Mouse (Mus musculus) midbrain, embryonic 15.5 days (tissue): ENCODE results near the gene Med26. TPM values are rescaled to one million over a fixed set of nuclear protein-coding genes. Genes with fewer than 3 reads are reported as not detected.

Experiments
- ATAC-seq: fragments of 200-750 bp; cut with Nextera tagmentation; replicated peaks from 2 replicates; pipeline ENCODE4 v1.8.0; 2017; ENCODE audit warnings: moderate TSS enrichment
- H3K27ac ChIP-seq: fragments of 300-500 bp; sonication (generic); 2 replicates; pipeline ENCODE4 v1.5.1; 2015; ENCODE audit warnings: mild to moderate bottlenecking, inconsistent platforms
- H3K27me3 ChIP-seq: fragments of 300-500 bp; sonication (generic); replicated peaks from 2 replicates; pipeline ENCODE4 v1.6.1; 2015; ENCODE audit warnings: inconsistent platforms
- H3K36me3 ChIP-seq: fragments of 300-500 bp; sonication (generic); replicated peaks from 2 replicates; pipeline ENCODE4 v1.6.1; 2015; ENCODE audit warnings: inconsistent platforms
- H3K4me1 ChIP-seq: fragments of 300-500 bp; sonication (generic); 2 replicates; pipeline ENCODE4 v1.6.1; 2015; ENCODE audit warnings: inconsistent platforms
- H3K4me2 ChIP-seq: fragments of 300-500 bp; sonication (generic); 2 replicates; pipeline ENCODE4 v1.6.1; 2015; ENCODE audit warnings: inconsistent platforms, mild to moderate bottlenecking, moderate library complexity
- H3K4me3 ChIP-seq: fragments of 300-500 bp; sonication (generic); 2 replicates; pipeline ENCODE4 v1.5.1; 2015; ENCODE audit warnings: mild to moderate bottlenecking, inconsistent platforms
- H3K9ac ChIP-seq: fragments of 300-500 bp; sonication (generic); 2 replicates; pipeline ENCODE4 v1.6.1; 2015; ENCODE audit warnings: mild to moderate bottlenecking, inconsistent platforms
- H3K9me3 ChIP-seq: fragments of 300-500 bp; sonication (generic); 2 replicates; pipeline ENCODE4 v1.6.1; 2016; ENCODE audit warnings: inconsistent platforms
- WGBS: fragments of 180-500 bp; shearing (Covaris S2); methylation state at CpG from one replicate; pipeline ENCODE4 v1.1.7; 2015; ENCODE audit warnings: mixed read lengths; 5-methylcytosine and 5-hydroxymethylcytosine counted together
- polyA plus RNA-seq: library from polyadenylated mRNA; unstranded; fragments of >200 nt; fragmentation: Nextera tagmentation; extraction: Ambion mirVana; gene quantifications from 2 replicates; pipeline ENCODE4 v1.2.1, GENCODE M21; 2015

Gene Med26
- polyA plus RNA-seq, 1 experiment from 2014 or later, result 19.1 TPM

DNA sequence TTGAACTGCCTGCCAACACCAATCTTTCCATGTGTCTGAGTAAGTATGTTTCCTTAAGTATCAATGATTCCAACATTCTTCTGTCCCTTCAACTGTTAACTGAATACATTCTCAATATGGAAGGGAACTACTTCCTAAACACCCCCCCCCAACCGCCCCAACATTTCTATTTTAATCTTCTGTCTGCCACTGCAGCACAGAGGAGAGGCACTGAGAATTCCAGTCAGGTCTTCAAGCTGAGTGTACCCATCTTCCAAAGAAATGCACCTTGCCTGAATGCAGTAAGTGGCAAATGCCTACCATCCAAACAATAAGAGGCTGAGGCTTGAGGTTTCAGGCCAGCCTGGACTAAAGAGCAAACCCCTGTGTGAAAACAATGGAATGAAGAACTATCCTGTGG lies 16.0 kb downstream of the Med26 start:
- no peak overlapping the region for H3K9ac ChIP-seq

DNA sequence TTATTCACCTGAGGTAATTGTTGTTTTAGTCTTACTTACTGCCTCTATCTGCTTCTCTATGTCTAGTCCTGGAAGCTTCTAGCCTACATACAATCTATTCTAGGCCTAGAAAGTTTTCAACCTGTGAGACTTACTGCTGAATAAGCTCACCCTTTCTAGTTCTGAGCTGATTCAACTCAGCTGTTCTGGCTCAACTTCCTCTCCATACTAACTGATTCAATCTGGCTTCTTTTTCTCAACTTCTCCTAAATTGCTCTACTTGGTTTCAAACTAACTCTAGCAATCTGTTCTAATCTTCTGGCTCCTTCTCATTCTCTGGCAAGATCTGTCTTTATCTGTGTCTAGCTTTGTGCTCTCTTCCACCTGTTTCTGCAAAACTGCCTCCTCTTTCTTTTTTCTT lies 26.2 kb downstream of the Med26 start:
- no peaks in the 10 kb centered on the region for H3K27me3 ChIP-seq
- no peak for ATAC-seq
- no peaks in the 10 kb centered on the region for H3K36me3 ChIP-seq
- no peak overlapping the region for H3K9ac ChIP-seq
- no peaks in the 10 kb centered on the region for H3K4me1 ChIP-seq
- no peak overlapping the region for H3K4me2 ChIP-seq
- H3K4me3 ChIP-seq, result no peak overlapping the region
- H3K9me3 ChIP-seq, result no peaks in the 10 kb centered on the region
- H3K27ac ChIP-seq, result no peak overlapping the region

More for the DNA sequence above, 16.0 kb downstream of the Med26 start:
- no peak overlapping the region for H3K4me3 ChIP-seq
- no peaks in the 10 kb centered on the region for H3K9me3 ChIP-seq
- no peak overlapping the region for H3K27ac ChIP-seq
- H3K27me3 ChIP-seq, result no peaks in the 10 kb centered on the region
- no peaks in the 10 kb centered on the region for H3K4me1 ChIP-seq
- WGBS, result 96% methylated on average over 1 of the region's 1 CpGs
- H3K4me2 ChIP-seq, result no peak overlapping the region
- H3K36me3 ChIP-seq, result no peaks in the 10 kb centered on the region
- ATAC-seq, result no peak

DNA sequence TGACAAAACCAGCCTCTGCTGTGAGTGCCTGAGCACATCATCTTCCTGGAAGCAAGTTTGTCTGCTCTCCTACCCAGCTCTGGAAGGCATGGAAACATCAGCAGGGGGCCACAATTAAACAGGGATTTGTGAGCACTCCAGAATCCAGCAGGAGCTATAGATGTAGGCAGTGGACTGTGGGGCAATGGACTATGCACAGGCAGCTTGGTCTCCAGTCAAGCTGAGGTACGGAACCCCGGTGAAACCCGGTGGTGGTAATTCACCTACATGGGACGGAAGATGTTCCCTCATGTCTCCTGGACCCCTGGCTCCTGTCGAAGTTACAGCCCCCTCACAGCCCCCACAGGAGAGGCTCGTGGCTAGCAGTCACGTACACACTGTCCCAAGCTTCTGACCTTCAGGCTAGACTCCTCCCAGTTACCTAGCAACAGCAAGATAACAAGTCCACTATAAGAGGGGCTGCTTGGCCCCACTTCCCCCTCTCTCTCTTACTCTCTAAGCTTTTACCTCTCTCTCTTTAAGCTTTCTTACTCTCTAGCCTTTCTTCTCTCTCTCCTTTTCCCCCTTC lies 30.6 kb downstream of the Med26 start:
- Histone ChIP-seq H3K36me3 (no peaks in the 10 kb centered on the region), H3K27me3 (no peaks in the 10 kb centered on the region), H3K4me3 (no peak overlapping the region), H3K9me3 (no peaks in the 10 kb centered on the region), H3K27ac (no peak overlapping the region), H3K9ac (no peak overlapping the region), H3K4me1 (no peaks in the 10 kb centered on the region), H3K4me2 (no peak overlapping the region)
- WGBS, result 78% methylated on average over 7 of the region's 7 CpGs
- no peak for ATAC-seq

DNA sequence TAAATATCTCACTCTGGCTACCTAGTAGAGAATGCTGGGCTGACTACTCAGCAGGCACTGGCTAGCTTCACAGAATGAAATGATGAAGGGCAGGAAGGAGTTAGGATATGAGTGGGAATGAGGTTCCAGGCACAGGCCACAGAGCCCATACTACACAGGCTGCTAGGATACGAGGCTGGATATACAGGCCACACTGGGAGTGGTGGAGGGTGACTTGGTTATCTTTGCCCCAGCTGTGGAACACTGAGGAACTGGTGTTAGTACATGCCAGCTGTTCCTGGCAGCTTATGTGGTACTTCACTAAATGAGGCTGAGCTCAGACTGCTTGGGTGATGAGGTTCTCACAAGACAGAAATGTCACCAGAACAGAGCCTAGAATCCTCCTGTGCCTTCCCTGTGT lies 34.9 kb downstream of the Med26 start:
- H3K36me3 ChIP-seq, result no peaks in the 10 kb centered on the region
- H3K27me3 ChIP-seq, result no peaks in the 10 kb centered on the region
- no peaks in the 10 kb centered on the region for H3K9me3 ChIP-seq
- no peak for ATAC-seq
- H3K9ac ChIP-seq, result no peak overlapping the region
- no peak overlapping the region for H3K4me3 ChIP-seq
- H3K4me2 ChIP-seq, result no peak overlapping the region
- H3K4me1 ChIP-seq, result no peaks in the 10 kb centered on the region
- no peak overlapping the region for H3K27ac ChIP-seq
- 96% methylated on average over 1 of the region's 1 CpGs for WGBS

DNA sequence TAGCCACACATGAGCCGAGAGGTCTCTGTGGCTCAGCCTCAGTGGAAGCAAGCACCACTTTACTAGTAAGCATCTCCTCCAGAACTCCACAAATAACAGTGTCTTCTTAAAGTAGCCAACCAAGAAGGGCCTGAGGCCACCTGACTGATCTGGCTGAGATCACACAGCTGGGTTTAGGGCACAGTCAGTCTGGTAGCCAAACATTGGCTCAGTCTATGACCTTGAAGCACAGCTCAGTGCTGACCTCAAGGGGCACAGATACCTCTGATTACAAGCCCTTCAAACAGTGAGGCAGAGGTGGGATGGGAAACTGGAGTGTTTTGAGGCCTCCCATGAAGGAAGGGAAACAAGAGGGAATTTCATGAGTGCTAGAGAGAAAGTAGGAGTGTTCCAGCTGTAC lies 35.4 kb downstream of the Med26 start:
- no peak for ATAC-seq
- no peaks in the 10 kb centered on the region for H3K36me3 ChIP-seq
- no peaks in the 10 kb centered on the region for H3K9me3 ChIP-seq
- WGBS, result 93% methylated on average over 1 of the region's 1 CpGs
- H3K27me3 ChIP-seq, result no peaks in the 10 kb centered on the region
- no peak overlapping the region for H3K9ac ChIP-seq
- H3K4me1 ChIP-seq, result no peaks in the 10 kb centered on the region
- no peak overlapping the region for H3K27ac ChIP-seq
- no peak overlapping the region for H3K4me3 ChIP-seq
- no peak overlapping the region for H3K4me2 ChIP-seq

DNA sequence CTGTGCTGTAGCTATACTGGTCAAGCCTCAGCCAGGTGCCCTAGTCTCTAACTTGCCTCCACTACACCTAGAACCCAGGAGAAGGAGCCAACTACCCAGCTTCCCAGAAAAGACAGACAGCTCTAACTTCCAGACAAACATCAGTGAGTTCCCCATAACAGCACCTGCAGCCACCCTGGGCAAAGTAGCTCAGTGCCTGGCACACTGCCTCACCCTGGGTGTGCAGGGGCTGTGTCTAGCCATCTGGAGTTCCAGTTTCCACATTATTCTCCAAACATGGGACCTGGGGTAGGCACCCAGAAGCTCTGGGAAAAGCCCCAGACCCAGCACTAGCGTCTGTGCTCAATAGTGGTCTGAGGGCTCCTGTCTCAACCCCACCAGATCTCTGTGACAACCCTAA lies 40.6 kb downstream of the Med26 start:
- H3K9ac ChIP-seq, result no peak overlapping the region
- H3K36me3 ChIP-seq, result no peaks in the 10 kb centered on the region
- no peaks in the 10 kb centered on the region for H3K27me3 ChIP-seq
- no peak for ATAC-seq
- no peaks in the 10 kb centered on the region for H3K9me3 ChIP-seq
- 80% methylated on average over 1 of the region's 1 CpGs for WGBS
- H3K4me3 ChIP-seq, result no peak overlapping the region
- no peak overlapping the region for H3K27ac ChIP-seq
- H3K4me1 ChIP-seq, result no peaks in the 10 kb centered on the region
- no peak overlapping the region for H3K4me2 ChIP-seq

DNA sequence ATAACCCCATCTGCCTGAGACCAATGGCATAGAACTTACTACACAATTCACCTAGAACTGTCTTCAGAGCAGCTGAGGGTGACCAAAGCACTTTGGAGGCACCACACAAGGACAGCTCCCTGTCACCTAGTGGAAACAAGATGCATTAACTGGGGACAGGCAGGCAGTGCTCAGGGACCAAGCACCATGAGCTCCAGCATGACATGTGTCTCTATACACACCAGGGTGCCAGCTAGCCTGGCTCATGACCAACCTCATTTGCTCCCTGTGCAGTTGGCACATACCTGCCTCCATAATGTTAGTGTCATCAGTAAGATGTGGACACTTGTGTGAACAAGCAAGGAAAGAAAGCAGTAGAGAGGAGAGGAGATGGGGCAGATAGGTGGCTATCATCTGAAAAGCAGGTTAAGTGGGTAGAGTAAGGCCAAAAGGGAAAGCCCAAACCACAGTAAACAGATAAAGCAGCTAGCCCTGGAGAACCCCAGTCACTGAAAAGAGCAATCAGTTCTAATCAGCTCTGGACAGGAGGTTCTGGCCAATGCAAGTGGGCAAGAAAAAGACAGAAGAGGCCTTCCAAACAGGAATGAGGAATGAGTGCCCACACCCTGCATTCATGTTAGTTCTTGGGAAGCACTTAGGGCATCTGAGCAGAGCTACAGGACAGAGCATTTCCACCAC lies 43.3 kb downstream of the Med26 start:
- Histone ChIP-seq H3K9ac (no peak overlapping the region), H3K36me3 (no peaks in the 10 kb centered on the region), H3K9me3 (no peaks in the 10 kb centered on the region), H3K4me1 (no peaks in the 10 kb centered on the region), H3K4me3 (no peak overlapping the region), H3K4me2 (no peak overlapping the region), H3K27ac (no peak overlapping the region), H3K27me3 (no peaks in the 10 kb centered on the region)
- no peak for ATAC-seq

DNA sequence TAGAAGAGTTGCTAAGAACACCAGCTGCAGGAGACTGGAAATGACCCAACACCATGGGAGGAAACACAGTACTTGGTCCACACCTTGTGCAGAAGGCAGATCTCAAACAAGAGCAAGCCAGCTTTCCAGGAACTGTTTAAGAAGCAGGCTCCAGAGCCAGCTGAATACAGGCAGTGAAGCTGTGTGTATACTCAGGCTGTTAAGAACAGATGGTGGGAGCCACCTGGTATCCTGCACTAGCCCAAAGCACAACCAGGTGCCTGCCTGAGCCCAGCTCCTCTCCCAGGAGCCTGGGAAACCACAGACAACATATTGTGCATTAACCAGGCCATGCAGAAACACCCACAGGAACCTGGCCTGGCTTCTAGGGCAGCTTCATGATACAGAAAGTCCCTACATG lies 43.9 kb downstream of the Med26 start:
- no peaks in the 10 kb centered on the region for H3K4me1 ChIP-seq
- H3K4me2 ChIP-seq, result no peak overlapping the region
- no peak overlapping the region for H3K4me3 ChIP-seq
- no peak overlapping the region for H3K9ac ChIP-seq
- no peaks in the 10 kb centered on the region for H3K27me3 ChIP-seq
- no peak for ATAC-seq
- no peaks in the 10 kb centered on the region for H3K36me3 ChIP-seq
- H3K9me3 ChIP-seq, result no peaks in the 10 kb centered on the region
- H3K27ac ChIP-seq, result no peak overlapping the region

DNA sequence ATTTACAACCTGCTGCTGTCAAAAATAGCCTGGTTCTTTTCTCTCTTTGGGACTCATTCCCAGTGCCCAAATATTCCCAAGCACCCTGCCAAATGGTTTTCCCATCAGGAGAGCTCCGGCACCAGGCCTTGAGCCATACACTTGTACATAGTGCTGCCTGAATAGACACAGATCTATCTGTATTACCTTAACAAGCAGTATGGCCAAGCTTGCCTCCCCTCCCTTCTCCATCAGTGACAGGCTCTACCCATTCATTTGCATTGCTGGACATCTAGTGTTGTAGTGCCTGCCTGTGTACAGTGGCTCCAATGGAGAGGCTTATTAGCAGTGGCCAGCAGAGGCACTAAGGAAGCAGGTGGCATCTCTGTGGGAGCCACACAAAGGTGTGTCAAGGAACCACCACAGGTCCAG lies 47.5 kb downstream of the Med26 start:
- no peak overlapping the region for H3K4me3 ChIP-seq
- H3K36me3 ChIP-seq, result peaks cover 2% of the 10 kb centered on the region; the same call in 1 of the 2 replicates
- no peak for ATAC-seq
- H3K9ac ChIP-seq, result no peak overlapping the region
- H3K9me3 ChIP-seq, result no peaks in the 10 kb centered on the region
- no peaks in the 10 kb centered on the region for H3K4me1 ChIP-seq
- H3K4me2 ChIP-seq, result no peak overlapping the region
- no peak overlapping the region for H3K27ac ChIP-seq
- H3K27me3 ChIP-seq, result no peaks in the 10 kb centered on the region
- WGBS, result 93% methylated on average over 1 of the region's 1 CpGs

DNA sequence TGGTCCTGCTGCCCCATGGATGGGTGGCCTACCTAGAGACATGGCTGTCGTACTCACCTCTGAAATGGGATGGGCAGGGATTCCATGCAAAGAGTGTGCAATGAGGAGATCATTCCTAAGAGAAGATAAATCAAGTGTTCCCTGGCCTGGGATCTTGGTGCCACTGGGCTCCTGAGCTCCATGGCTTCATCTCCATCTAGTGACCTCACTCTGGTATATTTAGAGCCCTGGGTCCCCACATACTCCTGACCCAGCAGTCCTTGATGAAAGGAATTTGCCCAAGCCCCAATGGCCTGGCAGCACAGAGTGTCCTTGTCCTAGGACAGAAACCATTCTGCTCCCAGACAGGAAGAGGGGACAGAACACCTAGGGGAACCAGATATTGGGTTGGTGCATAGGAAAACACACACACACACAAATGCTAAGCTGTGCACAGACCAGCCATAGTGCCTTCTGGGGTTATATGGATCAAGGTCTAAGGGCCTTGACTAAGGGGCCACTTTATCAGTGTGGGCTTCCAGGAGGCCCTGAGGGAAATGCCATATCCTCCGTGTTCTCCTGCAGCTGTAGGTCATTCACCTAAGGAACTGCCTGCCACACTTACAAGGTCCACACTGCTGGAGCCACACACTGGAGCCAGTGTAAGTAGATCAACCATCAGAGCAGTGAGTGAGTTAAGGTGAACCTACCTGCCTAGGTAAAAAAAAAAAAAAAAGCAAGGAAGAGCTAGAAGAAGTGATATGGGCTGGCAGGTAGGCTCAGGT lies 48.4 kb downstream of the Med26 start:
- Histone ChIP-seq H3K27me3 (no peaks in the 10 kb centered on the region), H3K4me1 (peaks cover under 1% of the 10 kb centered on the region; the same call in 1 of the 2 replicates), H3K4me3 (no peak overlapping the region), H3K9me3 (no peaks in the 10 kb centered on the region), H3K9ac (no peak overlapping the region), H3K4me2 (no peak overlapping the region), H3K36me3 (peaks cover 3% of the 10 kb centered on the region; the same call in 1 of the 2 replicates), H3K27ac (no peak overlapping the region)
- WGBS, result 94% methylated on average over 2 of the region's 2 CpGs
- no peak for ATAC-seq

DNA sequence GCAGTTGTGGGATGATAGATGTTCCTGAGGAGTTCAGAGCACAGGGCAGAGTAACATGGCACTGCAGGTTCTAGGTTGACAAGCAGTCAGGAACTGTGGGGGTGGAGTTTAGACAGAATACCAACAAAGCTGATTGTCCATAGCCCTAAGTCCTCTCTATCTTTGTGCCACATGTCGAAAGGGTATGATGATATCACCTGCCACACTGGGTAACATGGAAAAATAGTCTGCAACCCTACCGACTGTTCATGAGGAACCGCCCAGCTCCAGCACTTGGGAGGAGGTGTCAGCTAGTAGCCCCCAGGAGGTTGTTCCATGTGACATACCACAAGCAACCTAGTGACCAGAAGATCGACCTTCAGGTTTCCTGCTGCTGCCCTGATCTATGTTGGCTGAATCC lies 49.5 kb downstream of the Med26 start:
- no peak overlapping the region for H3K4me3 ChIP-seq
- H3K4me2 ChIP-seq, result no peak overlapping the region
- H3K9me3 ChIP-seq, result no peaks in the 10 kb centered on the region
- no peak for ATAC-seq
- H3K4me1 ChIP-seq, result peaks cover 12% of the 10 kb centered on the region
- WGBS, result 89% methylated on average over 4 of the region's 4 CpGs
- H3K27ac ChIP-seq, result no peak overlapping the region
- no peak overlapping the region for H3K9ac ChIP-seq
- H3K36me3 ChIP-seq, result peaks cover 3% of the 10 kb centered on the region; the same call in 1 of the 2 replicates
- H3K27me3 ChIP-seq, result no peaks in the 10 kb centered on the region

DNA sequence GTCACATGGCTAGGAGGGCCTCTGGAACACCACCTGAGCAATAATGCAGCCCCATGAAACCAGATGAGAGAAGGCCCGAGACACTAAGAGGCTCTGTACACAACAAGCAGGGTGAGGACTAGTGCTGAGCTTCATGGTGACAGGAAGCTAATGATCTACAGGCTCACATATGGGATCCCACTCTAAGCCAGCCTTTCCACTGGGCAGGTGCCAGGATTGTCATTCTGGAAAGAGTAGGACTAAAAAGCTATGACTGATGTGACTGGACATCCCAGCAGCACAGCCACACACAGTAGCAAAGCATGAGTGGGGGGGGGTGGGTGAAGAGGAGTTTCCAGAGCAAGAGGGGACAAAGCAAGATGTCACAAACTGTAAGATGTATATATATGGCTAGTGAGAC lies 50.2 kb downstream of the Med26 start:
- H3K4me3 ChIP-seq, result no peak overlapping the region
- ATAC-seq, result no peak
- peaks cover 3% of the 10 kb centered on the region; the same call in 1 of the 2 replicates for H3K36me3 ChIP-seq
- no peak overlapping the region for H3K27ac ChIP-seq
- peaks cover 15% of the 10 kb centered on the region for H3K4me1 ChIP-seq
- no peaks in the 10 kb centered on the region for H3K27me3 ChIP-seq
- no peak overlapping the region for H3K4me2 ChIP-seq
- no peak overlapping the region for H3K9ac ChIP-seq
- no peaks in the 10 kb centered on the region for H3K9me3 ChIP-seq
- 88% methylated on average over 1 of the region's 1 CpGs for WGBS

DNA sequence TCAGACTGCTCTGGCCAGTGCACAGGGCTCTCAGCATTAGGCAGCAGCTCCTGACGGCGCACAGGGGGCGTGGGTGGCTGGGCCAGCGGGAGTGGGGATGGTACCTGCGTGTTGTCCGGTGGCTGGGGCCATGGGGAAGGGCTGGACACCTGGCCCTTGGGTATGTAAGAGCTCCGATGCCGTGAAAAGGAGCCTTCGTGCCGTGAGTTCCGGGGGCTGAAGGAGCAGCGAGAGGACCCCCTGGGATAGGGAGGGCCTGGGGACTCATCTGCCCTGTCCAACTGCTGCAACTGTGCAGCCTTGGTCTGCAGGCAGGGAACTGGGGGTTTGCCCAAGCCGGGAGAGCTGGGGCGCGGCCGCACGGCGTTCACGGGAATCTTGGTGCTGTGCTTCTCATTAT lies 51.9 kb downstream of the Med26 start:
- Histone ChIP-seq H3K27ac (no peak overlapping the region), H3K36me3 (peaks cover 3% of the 10 kb centered on the region; the same call in 1 of the 2 replicates), H3K9me3 (no peaks in the 10 kb centered on the region), H3K4me3 (no peak overlapping the region), H3K4me2 (no peak overlapping the region), H3K9ac (no peak overlapping the region), H3K4me1 (peaks cover 24% of the 10 kb centered on the region), H3K27me3 (no peaks in the 10 kb centered on the region)
- WGBS, result 90% methylated on average over 19 of the region's 19 CpGs
- no peak for ATAC-seq
